Mouse (Mus musculus): ENCODE measurements around the gene Ceacam15. TPM values are rescaled to one million over a fixed set of nuclear protein-coding genes. Genes with fewer than 3 reads are reported as not detected.
"Not testable (repeated sequence)": the region's sequence is repeated elsewhere in the genome, so short reads cannot be mapped to it uniquely, and the experiment has no call there.

The Ceacam15 gene
- 1 to 10 TPM in 1 of 2 experiments, under 1 TPM in 1; 0.91 to 1.2 TPM for polyA plus RNA-seq (2017; shearing (Covaris generic))

DNA sequence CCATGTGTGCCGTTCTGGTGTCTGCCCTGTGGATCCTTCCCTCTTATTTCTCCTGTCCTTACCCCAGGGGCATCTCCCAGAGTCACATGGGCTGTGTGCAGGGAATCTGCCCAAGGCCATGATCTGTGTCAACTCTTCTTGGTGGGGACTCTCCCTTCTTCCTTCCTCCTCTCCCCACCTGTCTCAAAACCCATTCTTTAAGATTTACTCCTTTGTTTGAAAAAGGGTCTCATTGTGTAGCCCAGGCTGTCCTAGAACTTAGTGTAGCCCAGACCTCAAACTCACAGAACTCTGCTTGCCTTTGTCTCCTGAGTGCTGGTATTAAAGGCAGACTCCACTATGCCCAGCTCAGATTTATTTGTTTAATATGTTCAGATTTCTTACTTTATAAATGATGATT is at the start of gene Ceacam15:
Ceacam15 (minus strand) TSS at position 101 of the 400 bp plus-strand sequence.
- no peak for ATAC-seq

- not testable (repeated sequence) for ATAC-seq
Observed at GRCm38 (mm10) chr7:16722490-16722889, 47.0 kb upstream of the Ceacam15 start.

GRCm38 (mm10) chr7:16721629-16722028 is 46.1 kb upstream of the Ceacam15 start, which contains the start of gene Ceacam9:
TSS of gene Ceacam9 (plus strand) at chr7:16721929.
- ATAC-seq: no peak

DNA sequence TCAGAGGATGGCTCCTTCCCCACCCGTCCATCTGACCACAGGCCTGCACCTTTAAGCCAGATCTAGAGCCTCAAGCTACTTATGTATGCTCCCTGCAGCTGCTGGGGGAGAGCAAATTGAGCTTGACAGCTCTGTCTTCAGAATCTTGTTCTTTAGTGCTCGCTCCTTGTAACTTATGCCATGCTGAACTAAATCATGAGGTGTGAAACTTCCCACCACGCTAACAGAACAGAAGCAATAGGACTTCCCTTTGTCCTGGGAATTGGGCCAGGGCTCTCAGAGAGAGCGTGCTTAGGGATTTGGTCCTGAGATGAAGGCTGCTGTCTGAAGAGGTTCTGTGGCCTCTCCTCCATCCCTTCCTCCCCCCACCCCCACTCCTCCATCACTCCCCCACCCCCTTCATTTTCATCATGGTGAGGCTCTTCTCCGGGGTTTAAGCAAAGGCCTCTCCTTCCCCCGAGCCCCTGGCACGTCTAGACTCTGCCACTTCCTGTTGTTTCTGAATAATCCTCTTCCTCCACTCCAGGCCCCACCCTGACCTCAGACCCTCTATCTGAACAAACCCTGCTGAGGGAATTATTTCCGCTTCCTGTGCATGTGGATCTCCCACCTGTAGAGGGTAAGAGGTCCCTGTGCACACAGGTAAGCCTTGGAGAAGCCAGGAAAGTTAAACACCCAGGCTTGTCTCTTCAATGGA is 41.1 kb upstream of the Ceacam15 start:
- peak; percentile 74 for ATAC-seq

- no peak for ATAC-seq
Observed at GRCm38 (mm10) chr7:16712633-16713415, 37.3 kb upstream of the Ceacam15 start.

- no peak for ATAC-seq
Observed at GRCm38 (mm10) chr7:16710604-16711003, 35.1 kb upstream of the Ceacam15 start.

DNA sequence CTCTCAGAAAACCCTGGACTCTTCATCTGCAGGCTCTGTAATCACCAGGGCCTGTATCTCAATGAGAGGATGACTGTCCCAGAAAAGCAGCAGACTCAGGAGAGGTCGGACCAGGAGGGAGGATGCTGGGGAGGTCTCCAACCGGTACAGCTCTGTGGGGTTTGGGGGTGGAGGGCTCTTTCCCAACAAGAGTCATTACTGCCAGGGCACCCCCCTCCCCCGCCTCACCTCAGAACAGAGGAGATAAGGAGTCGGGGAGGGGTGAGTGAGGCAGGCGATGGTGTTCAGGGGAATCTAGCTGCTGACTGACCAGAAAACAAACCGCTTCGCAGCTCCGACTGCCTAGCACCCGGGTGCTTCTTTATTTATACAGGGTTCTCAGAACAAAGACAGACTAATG is 32.7 kb upstream of the Ceacam15 start:
- ATAC-seq: no peak

DNA sequence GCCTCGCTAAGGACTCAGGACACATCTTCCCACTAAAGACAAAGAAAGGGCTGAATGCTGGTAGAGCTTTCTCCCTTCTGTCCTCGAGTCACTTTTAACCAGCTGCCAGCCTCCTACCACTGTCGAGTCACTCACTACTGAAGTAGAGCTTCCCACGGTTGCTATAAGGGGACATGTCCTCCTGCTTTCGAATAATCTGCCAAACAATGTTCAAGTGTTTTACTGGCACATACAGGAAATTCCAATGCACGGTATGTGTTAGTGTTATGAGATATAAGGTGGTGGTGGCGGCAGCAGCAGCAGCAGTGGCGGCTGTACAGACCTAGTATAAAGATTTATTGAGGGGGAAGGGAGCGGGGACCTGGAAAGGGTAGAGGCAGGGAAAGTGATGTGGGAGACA is 30.9 kb upstream of the Ceacam15 start:
- no peak for ATAC-seq

DNA sequence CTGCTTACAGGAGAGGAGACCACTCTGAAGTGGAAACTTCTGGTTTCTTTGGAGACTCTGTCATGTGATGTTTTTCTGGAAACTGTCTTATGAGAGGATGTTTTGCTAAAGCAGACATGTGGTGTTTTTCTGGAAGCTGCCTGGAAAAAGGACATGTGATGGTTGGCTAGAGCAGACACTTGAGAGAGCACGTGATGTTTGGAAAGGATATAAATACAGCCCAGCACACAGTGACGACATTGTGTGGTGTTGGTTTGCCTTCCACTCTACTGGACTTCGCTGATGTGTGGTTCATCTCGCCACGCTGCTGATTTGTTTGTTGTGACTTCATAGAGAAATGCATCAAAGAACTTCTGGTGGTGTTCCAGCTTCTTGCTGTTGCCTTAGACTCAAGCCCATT is 25.1 kb upstream of the Ceacam15 start:
- ATAC-seq: no peak

DNA sequence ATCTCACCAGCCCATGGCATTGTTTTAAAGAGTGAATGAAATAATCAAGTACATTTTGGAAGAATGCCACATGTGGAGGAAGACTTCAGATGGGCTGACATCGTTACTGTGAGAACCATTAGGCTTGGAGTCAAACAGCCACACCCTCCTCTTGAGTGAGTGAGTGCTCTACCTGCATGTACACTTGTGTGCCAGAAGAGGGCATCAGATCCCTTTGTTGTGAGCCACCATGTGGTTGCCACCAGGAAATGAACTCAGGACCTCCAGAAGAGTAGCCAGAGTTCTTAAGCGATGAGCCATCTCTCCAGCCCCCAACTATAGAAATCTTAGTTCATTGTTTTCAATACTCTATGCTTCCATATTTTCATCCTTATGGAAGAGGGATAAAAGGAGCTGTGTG is 23.5 kb upstream of the Ceacam15 start:
- peak; percentile 79 for ATAC-seq

DNA sequence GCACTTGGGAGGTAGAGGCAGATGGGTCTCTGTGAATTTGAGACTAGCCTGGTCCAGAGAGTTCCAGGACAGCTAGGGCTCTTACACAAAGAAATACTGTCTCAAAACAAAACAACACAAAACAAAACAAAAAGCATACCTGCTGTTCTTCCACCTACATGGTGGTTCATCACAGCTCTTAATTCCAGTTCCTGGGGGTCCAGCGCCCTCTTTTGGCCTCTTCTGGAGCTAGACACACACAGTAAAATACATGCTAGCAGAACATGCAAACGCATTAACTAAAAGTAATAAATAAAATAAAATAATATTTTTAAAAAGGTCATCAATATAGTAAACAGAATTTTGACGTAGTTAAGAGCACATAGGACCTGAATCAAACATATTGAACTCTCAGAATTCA is 19.5 kb upstream of the Ceacam15 start:
- ATAC-seq: peak; percentile 76

- no peak for ATAC-seq
Observed at GRCm38 (mm10) chr7:16689196-16689595, 13.7 kb upstream of the Ceacam15 start.

GRCm38 (mm10) chr7:16680194-16680593 is 4.7 kb upstream of the Ceacam15 start:
- peak; percentile 50 for ATAC-seq

DNA sequence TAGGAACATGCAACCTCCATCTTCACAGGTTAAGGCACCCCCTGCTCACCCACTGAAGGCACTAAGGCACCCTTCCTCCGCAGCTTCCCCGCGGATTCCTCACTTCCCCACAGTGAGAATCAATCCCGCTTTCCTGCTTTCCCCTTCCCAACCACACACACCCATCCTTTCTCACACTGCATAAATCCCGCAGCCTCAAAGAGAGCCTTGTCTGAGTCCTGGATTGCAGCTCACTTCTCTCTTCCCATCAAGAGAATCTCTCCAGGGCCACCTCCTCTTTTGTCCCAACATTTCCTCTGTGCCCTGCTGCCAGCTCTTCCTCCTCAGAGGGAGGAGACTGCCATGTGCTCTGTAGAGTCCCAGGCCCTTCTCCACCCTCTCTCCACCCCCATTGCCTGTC is 806 bp downstream of the Ceacam15 start:
- ATAC-seq: not testable (repeated sequence)

DNA sequence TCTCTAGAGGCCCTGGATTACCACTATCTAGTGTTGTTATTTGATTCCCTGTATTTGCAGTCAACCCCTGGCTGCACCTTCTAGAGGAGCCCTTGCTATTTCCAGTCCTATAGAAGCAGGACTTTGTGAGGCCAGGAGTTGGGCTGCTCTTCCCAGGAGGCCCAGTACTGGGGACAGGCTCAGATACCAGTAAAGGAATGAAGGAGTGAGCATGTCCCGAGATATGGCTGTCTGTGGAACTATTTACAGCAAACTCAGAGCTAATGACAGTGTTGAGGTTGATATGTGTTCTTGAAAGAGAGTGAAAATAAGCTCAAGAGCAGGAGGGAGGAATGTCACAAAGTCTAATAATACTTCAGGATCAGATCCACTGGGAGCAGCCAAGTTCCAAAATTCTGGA is 1.7 kb downstream of the Ceacam15 start:
- no peak for ATAC-seq

DNA sequence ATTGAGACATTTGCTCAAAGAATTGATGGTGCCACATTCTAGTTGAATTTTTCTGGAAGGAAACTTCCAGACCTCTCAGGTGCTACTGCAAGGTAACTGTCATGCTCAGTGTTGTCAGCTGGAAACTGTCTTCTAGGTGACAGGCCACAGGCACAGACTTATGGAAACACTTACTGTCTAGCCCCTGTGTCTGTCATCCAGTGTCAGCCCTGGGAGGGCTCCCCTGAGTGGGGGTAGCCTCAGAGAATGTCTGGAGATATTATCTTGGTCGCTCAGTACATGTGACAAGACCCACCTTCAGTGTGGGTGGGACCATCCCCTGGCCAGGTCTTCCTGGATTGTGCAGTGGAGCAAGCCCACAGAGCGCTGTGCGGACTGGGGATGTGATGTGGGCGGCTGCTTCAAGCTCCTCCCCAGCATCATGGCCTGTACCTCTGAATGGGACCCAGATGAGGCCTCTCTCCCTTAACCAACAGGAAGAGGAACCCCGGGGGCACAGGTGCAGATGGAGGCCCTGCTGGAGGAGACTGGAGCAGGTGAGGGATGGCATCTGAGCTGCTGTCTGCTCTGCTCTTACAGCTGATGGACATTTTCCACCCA is 7.1 kb downstream of the Ceacam15 start:
- peak; percentile 92 for ATAC-seq

- ATAC-seq: peak; percentile 51
Observed at GRCm38 (mm10) chr7:16644260-16644659, 31.2 kb downstream of the Ceacam15 start.

DNA sequence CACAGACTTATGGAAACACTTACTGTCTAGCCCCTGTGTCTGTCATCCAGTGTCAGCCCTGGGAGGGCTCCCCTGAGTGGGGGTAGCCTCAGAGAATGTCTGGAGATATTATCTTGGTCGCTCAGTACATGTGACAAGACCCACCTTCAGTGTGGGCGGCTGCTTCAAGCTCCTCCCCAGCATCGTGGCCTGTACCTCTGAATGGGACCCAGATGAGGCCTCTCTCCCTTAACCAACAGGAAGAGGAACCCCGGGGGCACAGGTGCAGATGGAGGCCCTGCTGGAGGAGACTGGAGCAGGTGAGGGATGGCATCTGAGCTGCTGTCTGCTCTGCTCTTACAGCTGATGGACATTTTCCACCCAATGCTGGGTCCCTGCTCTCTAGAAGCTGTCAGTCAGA is 32.4 kb downstream of the Ceacam15 start:
- peak; percentile 90 for ATAC-seq

- no peak for ATAC-seq
Observed at GRCm38 (mm10) chr7:16639028-16639427, 36.5 kb downstream of the Ceacam15 start.

DNA sequence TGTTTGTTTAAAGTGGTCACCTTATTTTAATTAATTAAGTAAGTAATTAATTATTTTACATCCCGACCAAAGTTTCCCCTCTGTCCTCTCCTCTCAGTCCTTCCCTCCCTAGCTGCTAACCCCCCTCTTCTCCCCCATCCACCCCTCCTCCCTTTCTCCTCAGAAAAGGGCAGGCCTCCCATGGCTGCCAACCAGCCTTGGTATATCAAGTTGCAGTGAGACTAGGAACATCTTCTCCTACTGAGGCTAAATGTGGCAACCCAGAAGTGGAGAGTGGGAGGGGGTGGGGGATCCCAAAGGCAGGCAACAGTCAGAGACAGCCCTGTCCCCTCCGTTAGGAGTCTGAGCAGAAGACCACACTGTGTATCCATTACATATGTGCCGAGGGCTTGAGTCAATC is 40.4 kb downstream of the Ceacam15 start:
- ATAC-seq: no peak

GRCm38 (mm10) chr7:16633913-16634312 is 41.6 kb downstream of the Ceacam15 start:
- ATAC-seq: peak; percentile 85

- ATAC-seq: no peak
Observed at GRCm38 (mm10) chr7:16631932-16632331, 43.6 kb downstream of the Ceacam15 start.

DNA sequence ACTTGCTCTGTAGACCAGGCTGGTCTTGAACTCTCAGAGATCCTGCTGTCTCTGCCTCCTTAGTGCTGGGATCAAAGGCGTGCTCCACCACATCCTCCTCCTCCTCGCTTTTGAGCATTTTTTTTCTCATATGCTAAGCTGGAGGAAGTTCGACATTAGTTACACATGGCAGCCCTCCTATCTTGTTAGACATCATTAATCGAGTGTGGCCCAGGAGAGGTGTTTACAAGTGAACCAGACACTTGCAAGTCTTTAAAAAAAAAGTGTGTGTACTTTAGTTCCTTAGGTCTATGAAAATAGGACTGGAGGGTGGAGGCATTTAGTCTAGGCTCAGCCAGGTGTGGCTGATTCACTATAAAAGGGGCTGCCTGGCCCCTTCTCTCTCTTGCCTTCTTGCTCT is 44.5 kb downstream of the Ceacam15 start:
- peak; percentile 12 for ATAC-seq
